In the genomic region with DNA sequence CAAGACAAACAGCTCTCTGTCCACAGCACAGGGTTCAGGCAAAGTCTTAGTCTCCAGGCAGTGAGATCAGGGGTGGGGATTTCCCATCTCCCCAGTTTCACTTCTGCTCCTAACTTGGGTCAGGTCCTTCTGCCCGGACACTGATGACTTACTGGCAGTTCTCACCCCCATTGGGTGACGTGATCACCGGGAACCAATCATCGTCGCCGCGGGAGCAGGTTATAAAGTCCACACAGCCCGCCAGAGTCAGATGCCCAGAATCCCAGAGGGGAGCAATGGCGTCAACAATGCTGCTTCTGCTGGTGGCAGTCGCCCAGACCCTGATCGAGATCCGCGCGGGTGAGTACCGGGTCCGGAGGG, we compare ENCODE assay signal across 8 mouse cellular contexts. TPM values are rescaled to one million over a fixed set of nuclear protein-coding genes. Genes with fewer than 3 reads are reported as not detected.
DNase-seq lines count a peak whose midpoint lies in the region; ATAC-seq and TF ChIP-seq lines count a peak whose summit lies in the region.

TSS of gene H2-Q4 (plus strand) at position 249 of the 360 bp plus-strand sequence.

- H3K36me3 ChIP-seq in hindbrain, embryonic 13.5 days = no peaks in the 10 kb centered on the region

- POLR2A ChIA-PET in Patski (lab: Charles Lee) = no interaction called here

- H3K27me3 ChIP-seq in Patski = no peaks in the 10 kb centered on the region
- peaks cover 25% of the 10 kb centered on the region for H3K27me3 ChIP-seq in hindbrain, embryonic 13.5 days

- peak; percentile 97 for ATAC-seq in Patski
- ATAC-seq in hindbrain, embryonic 13.5 days (ENCODE audit: low FRiP score) = peak; percentile 84

- peak within 1 kb of the TSS; percentile 87 for H3K4me2 ChIP-seq in hindbrain, embryonic 13.5 days

- peak within 1 kb of the TSS; percentile 67 for H3K9ac ChIP-seq in hindbrain, embryonic 13.5 days

- WGBS in hindbrain, embryonic 13.5 days = 1% methylated on average over 16 of the region's 16 CpGs

- peak; percentile 35 for DNase-seq in Patski (ENCODE audit: low read depth, low spot score)
- peak; percentile 62 to 63 for DNase-seq in cerebellum, postnatal 36 days
- peak; percentile 52 to 65 for DNase-seq in frontal cortex, postnatal 25 days (ENCODE audit: low spot score in 2 of 2)
- DNase-seq in layer of hippocampus, postnatal 14 days (ENCODE audit: low spot score in 2 of 2) = peak; percentile 63 to 77
- DNase-seq in lung, postnatal 10 days = peak; percentile 96
- DNase-seq in ovary, postnatal 14 days (ENCODE audit: low spot score) = peak; percentile 88
- DNase-seq in thymus, postnatal 10 days (ENCODE audit: low spot score in 2 of 2) = peak; percentile 86 to 91

- peaks cover 11% of the 10 kb centered on the region for H3K4me1 ChIP-seq in hindbrain, embryonic 13.5 days (replicated peaks)

- no peak for TF ChIP-seq CTCF in Patski (IDR thresholded peaks at IDR 0.05)

- peak within 1 kb of the TSS; percentile 51 for H3K4me3 ChIP-seq in hindbrain, embryonic 13.5 days

- in situ Hi-C loops in Patski (cut with MboI; ENCODE audit: low pct_unique_long_range_greater_than_20kb) = no loop called here

- H3K9me3 ChIP-seq in hindbrain, embryonic 13.5 days = no peaks in the 10 kb centered on the region

- no peak within 1 kb of the TSS for H3K27ac ChIP-seq in hindbrain, embryonic 13.5 days

- CTCF ChIA-PET in Patski (lab: Charles Lee) = no interaction called here

RNA-seq across cellular contexts. Expression of gene H2-Q4, which starts in this region (rescaled TPM):
- 4.8 TPM for polyA plus RNA-seq in Patski (2021)
- 1.0 and 1.2 TPM in 2 replicates for polyA plus RNA-seq in hindbrain, embryonic 13.5 days (2015; fragmentation: Nextera tagmentation; extraction: Ambion mirVana)
- total RNA-seq in layer of hippocampus, postnatal 14 days (2021) = 1 to 10 TPM; 1.1 to 1.8 TPM

Comparison
In these comparisons a context has a peak if more than half of its experiments do, and no peak if none do; other contexts are left out.
1. DNase-seq: peak in every context shown above with its lines; median percentile 96 in lung, postnatal 10 days; 88 in thymus, postnatal 10 days; 88 in ovary, postnatal 14 days; 70 in layer of hippocampus, postnatal 14 days; 62 in cerebellum, postnatal 36 days; 58 in frontal cortex, postnatal 25 days; 35 in Patski.